Mouse (Mus musculus) B cell, adult 2 months (primary cell): ENCODE data around the gene Ttc23l.
"Not testable (repeated sequence)": the region's sequence is repeated elsewhere in the genome, so short reads cannot be mapped to it uniquely, and the experiment has no call there.

ENCODE experiments used
- DNase-seq, 2 experiments: peaks; one replicate each; pipeline ENCODE4 v3.0.0; 2022

The Ttc23l gene

DNA sequence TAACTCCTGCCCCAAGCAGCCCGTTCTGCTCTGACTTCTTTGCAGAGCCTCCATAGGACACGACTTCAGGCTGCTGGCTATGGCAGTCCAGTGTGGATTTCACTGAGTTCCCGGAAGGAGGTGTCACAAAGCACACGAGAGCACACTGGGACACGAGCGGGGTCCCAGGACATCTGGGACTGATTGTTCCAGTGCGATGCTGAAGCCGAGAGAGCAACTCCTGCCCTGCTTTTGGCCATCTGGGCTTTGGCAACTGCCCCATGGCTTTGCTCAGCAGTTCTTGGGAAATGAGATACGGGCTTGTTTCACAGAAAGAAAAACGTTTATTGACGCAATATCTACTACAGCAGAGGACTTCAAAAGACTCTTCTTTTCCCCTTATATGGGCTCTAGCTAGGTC, 52.4 kb downstream of the Ttc23l start:
- DNase-seq = no peak

DNA sequence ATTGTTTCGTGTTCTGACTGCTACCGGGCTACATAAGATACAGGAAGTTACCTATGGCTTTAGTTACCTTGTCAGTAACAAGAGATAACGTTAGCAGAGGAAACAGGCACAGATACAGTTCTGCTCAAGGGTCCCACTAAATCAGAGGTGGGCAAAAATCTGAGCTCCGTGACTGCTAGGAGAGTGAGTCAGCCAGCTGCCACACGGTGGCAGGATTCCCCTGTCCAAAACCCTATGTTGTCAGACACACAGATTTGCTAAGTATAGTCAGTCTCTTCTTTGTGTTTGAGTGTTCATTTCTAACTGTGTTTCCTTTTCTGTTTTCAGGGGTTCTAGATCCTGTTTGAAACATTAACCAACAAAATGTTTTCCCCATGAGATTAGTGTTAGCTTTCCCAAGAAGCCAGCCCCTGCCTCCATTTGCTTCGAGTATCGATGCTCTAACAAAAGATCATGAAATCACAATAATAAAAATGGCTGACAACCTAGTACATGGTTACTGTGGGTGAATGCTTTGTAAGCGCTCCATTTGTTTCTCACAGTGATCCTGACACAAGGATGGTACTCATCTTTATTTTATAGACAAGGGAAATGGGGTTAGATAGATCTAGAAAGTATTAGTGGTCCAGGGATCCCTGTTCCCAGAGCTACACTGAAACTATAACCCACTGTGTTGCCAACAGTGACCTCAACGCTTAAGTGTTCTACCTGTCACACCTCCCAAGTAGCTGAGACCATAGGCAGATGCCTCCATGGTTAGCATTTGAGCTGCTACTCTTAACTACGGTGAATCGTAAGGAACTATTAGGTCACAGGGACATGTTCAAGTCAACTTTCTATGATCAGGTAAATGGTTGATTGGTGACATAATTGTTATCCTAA, 57.4 kb downstream of the Ttc23l start:
- DNase-seq = peak; percentile 11 to 15

DNA sequence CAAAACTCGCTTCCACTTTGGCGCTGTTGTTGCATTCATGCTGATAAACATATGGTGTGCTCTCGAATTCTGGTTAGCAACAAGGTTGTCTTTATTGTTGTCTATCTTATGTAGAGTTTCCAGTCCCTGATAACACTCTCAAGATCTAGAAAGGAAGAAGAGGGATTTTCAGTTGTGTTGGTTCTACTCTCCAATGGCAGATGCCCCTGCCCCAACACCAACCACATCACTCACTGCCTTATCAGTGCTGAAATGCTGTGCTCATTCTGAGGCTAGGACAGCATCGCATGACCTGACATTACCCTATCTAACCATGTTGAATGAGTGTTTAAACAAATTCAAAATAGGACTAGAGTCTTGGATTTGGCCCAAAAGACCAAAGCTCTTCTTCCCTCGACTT, 58.4 kb downstream of the Ttc23l start:
- DNase-seq = no peak

DNA sequence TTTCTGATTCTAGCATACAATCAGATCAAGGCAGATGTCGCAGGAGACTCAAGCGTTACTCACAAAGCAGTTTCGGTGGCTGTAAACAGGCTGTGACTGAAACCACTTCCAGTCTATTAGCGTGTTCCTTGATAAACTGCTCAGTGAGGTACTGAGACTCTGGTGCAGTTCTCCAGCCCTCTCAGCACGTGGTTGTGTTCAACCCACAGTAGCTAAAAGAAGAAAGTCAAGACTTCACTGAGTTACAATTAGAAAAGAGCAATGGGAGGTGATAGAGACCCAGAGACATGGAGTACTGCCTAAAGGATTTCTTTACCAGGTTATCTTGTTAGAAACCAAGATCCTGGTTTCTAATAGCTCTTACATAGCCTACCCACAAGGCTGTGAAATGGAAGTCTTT, 58.9 kb downstream of the Ttc23l start:
- no peak for DNase-seq

DNA sequence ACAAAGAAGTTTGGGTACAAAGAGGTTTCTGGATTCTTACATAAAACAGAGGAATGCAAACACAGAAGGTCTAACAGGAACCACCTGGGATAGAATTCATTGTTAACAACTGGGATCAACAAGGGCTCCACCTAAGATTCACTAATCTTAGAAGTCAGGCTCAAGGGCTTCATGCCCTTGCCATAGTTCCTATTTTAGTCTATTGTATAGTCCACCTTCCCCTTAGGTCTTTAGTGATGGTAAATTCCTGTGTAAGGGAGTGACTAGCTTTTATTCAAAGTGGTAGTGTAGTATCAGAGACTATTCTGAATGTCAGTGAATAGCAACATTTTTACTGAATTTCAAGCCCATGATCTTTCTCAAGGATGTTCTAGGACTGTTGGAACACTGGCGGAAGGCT, 61.8 kb downstream of the Ttc23l start:
- not testable (repeated sequence) for DNase-seq

DNA sequence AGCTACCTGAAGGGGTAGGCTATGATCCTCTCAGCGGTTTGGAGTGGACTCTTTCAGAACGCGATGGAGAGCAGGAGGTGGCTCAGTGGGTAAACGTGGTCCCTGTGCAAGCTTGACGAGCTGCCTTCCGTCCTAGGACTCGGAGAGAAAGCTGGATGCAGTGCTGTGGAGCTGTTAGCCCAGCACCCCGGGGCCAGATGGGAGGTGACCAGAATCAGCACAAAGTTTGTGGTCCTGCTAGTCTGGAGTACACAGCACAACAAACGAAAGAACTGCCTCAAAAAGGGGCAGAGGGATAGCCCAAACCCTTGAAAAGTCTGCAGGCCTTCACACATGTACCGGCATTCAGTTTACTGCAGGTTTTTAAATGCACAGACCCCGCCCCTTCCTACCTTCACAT, 62.5 kb downstream of the Ttc23l start:
- no peak for DNase-seq

DNA sequence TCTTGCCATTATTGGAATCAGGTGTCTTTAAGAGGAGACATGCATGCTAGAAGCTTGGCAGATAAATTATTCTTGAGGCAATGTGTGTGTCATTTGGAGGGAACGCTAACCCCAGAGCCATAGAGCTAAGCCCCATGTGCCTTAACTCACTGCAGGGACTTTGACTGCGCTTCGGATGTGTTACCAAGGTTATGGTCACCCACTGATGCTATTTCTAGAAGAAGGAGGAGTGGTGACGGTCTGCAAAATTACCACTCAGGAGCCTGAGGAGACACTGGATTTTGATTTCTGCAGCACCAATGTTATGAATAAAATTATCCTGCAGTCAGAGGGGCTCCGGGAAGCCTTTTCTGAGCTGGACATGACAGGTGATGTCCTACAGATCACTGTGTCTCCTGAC, 68.4 kb downstream of the Ttc23l start:
- DNase-seq = no peak

DNA sequence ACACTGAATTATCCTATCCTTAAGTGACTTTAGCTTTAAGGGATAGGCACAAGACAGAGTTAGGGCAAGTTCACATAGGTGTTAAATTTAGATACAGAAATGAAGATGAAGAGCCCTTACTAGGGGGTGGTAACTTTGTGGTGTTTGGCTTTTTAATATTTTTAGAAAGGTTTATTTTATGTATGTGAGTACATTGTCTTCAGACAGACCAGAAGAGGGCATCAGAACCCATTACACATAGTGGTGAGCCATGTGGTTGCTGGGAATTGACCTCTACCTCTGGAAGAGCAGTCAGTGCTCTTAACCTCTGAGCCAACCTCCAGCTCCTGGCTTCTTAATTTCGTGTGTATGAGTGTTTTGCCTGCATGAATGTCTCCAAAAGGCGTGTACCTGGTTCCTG, 71.2 kb downstream of the Ttc23l start:
- DNase-seq = no peak

DNA sequence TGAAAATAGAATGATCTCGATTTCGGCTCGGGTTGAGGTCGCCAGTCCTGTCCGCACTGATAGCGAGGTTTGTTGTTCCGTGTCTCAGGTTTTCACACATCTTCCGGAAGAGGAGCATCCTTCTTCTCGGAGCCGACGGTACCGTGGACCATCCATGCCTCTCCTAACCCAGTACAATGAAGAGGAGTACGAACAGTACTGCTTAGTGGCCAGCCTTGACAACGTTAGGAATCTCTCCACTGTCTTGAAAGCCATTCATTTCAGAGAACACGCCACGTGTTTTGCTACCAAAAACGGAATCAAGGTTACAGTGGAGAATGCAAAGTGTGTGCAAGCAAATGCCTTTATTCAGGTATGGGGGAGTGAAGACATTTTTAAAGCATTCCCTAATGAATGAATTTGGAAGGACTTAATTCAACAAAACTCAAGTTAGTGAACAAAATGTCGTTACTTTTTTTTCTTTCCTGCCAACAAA, 72.1 kb downstream of the Ttc23l start:
- DNase-seq = no peak

DNA sequence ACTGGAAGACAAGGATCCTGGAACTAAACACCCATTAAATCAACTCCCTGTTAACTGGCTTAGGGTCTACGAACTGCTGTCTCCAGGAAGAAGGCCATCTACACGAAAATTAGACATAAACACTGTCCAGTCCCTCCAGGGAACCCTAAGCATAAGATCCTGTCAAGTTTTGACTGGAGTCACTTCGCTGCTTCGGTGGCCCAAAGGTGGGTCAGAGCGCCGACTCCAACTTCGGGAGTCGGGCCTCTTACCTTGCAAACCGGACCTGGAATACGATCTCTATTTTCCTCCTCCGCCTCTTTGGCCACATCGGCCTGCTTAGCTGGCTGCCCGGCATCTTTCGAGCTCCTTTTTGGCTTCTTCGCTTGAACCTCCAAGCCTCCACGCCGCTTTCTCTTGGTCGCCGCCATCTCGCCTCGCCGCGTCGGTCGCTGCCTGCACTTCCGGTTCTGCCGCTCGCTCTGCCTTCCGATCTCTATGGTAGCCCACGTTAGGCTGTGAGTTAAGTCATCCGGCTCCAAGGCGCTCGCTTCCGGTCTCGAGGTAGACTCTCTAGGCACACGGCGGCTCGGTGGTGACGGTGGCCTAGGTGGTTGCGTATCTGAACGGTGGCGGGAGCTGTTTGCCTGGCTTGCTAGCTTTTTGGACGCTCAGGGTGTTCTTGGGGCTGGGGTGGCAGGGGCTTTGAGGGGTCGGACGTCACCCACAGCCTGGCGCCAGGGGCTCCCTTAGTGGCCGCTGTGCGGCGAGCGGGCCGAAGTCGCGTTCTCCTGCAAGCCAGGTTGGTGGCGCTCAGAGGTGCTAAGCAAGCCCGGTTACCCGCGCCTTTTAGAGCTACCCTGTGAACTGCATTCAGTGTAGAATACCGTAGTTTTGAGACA, 72.7 kb downstream of the Ttc23l start, which contains the start of the genes Brix1 and Rad1:
TSS of gene Brix1 (minus strand) at position 464 of the 881 bp plus-strand sequence.
TSS of gene Rad1 (plus strand) at position 535 of the 881 bp plus-strand sequence.
- peak; percentile 94 to 95 for DNase-seq

DNA sequence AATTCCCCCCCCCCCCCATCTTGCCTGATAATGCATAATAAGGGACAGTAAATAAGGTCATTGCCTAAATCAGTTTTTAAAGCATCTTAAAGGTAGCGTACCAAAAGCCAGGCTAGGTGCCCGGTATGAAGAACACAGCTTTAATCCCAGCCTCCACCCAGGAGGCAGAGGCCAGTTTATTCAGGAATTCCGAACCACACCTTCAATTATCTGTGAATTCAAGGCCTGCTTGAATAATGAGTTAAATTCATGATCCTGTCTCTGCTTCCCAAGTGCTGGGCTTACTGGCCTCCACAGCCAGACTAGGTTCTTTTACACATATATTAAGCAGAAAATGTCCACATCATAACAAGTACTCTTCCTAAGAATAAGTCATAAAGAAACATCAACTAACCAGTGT, 87.5 kb downstream of the Ttc23l start:
- no peak for DNase-seq

DNA sequence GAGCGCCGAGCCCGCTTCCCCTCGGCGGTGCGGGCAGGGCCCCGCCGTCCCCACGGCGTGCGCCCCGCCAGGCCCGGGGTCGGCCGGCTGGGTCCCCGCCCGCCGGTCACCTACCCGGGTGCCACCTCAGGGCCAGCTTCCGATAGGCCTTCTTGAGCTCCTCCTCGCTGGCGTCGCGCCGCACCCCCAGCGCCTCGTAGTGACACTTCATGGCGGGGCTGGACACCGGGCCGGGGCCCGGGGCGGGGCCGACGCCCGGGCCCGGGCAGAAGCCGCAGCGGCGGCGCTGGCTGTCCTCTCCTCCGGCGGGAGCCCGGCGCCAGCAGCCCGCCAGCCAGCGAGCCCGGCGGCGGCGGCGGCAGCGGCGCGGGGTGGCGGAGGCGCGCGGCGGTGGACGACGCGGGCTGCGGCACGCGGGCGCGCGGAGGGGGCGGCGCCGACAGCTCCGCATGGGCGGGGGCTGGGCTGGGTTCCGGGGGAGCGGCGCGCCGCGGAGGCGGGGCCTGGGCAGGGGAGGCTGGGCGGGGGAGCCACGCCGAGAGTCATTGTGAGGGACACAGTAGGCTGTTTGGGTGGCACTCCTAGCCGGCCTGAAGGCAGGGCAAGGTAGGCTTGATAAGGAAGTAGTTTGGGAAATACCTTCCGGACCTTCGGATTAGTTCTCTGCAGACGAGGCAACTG, 88.2 kb downstream of the Ttc23l start, which contains the start of gene Dnajc21:
TSS of gene Dnajc21 (minus strand) at position 366 of the 681 bp plus-strand sequence.
- DNase-seq = peak; percentile 88 to 90

DNA sequence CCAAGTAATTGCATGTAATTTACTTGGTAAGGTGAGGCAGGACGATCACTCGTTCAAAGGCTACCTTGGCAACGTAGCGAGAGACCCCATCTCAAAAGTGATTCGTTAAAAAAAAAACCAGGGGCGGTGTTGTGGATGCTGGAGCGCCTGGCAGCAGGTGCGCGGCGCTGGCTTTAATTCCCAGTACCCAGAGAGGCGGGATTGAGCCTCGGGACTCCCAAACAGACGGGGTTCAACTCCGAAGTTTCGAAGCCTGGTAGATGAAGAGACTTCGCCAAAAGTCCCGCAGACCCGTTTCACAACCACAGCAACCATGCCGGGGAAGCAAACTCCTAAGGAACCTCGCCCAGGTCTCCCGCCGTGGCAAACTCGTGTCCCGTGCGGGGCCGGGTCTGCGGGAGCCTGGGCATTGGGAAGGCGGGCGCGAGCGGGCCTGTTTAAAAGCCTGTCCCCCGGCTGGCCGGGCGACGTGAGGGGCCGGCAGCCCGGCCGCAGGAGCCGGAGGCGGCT, 88.8 kb downstream of the Ttc23l start:
- DNase-seq = no peak

DNA sequence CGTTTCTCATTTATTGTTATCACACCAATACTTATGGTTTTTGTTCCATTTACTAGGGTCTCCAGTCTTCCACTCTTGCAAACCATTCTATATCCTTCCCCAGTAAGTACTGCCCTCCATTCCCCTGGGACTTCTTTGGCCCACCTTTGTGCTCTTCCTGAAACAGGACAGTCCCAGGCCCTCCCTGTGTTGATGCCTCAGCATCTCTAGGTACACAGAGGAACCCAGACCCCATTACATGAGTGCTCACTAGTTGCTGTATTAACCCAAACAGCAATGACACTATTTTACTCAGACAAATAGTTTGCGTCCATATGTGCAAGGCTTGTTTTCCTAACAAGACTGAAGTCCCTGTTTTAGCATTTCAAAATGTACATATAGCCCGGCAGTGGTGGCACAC, 89.7 kb downstream of the Ttc23l start:
- DNase-seq = no peak

DNA sequence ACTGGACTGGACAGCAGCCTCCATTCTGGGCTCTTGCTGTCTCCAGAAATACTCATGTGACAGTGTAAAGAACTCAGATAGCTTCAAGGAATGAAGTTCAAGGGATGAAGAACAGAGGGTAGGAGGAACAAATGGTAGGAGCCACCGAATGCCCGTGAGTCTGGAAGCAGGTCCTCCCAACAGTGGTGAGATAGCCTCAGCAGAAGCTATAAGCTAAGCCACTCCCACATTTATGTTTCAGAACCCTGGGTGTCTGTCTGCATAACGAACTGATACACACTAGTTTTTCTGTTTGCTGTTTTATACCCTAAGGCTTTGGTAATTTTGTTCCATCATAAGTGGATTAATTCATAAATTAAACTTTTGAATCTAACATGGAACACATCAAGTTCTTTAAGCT, 93.8 kb downstream of the Ttc23l start:
- no peak for DNase-seq

DNA sequence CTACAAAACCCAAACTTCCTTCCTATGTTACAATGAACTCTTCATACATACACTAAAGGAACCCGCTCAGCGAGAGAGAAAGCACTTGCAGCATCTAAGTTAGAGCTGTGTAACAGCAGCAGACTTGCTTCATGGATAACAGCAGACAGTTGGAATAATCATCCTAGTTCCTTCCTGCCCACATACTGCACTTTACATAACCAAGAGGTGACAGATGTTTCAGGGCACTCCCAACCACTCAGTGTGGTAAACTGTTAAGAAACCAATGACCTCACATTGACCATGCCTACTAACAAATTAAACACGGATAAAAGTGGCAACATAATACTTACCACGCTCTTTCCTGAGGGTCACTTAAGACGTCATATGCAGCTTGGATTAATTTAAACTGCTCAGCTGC, 94.9 kb downstream of the Ttc23l start:
- DNase-seq = no peak

DNA sequence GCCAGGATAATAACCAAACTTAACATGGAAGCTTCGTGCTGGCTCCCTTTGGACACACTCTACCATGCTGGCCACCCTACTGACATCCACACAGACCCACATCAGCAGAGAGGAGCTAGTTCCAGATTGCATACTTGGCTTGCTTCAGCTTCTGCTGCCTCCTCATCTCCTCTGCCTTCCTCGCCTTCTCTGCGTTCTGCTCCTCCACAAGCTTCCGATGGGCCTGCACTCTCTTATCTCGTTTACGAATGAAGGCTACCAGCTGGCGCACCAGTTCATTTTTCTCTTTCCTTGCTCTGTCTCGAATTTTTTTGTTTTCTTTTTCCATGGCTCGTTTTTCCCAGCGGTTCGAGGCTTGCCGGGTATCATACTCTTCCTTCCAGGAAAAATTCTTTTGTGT, 97.5 kb downstream of the Ttc23l start:
- no peak for DNase-seq
